Mouse (Mus musculus) c-Kit-positive CD71-negative TER-119-negative erythroid progenitor cells, embryonic 14.5 days (primary cell): ENCODE data around the gene Cldnd1.

Experiments used
- DNase-seq: peaks from one replicate; pipeline ENCODE4 v3.0.0-alpha.2; 2013; ENCODE audit warnings: low read depth

The Cldnd1 gene

DNA sequence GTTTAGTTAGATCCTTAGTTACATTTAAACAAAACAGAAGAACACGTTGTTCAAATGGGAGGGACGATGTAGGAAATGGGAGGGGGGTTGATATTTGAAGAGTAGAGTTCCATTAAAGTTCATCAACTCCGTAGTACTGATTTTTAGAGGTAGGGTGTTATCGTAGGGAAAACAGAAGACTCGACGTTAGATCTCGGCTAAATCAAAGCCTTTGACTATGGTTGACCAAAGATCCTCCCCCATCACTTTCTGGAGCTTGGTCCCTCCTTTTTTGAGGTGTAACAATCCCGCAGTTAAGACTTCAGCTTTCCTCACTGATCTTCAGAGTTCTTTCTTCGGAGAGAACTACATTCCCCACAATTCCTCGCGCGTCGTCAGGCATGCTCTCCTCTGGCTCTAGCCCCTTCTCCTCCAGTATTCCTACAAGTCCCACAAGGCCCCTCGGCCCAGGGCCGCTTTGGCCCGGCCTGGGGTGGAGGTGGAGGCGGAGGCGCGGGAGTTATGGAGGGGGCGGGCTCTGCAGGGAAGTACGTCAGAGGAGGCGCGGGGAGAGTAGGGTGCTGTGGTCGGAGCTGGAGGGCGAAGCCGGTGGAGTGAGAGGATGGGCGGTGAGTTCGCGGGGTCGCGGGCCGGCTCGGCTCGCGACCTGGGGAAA lies at the start of gene Cldnd1:
Cldnd1 (plus strand) TSS at position 434 of the 655 bp plus-strand sequence.
- DNase-seq = peak; percentile 89

DNA sequence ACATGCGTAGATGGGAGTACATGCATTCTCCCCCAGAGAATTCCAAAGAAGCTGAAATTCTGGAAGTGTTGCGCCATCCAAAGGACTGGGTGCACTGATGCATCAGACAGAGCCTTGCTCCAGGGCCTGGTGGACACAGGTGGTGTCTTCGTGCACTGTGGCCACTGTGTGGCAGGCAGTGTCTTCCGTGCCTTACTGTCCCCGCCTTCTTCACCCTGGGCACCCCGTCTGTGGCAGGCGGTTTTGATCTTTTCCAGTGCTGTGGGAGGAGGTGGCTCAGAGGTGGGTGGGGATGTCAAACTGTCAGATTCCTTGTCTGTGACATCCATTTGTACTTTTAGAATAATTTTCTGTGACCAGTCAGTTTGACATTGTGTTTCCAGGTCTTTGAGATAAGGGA lies 49.0 kb upstream of the Cldnd1 start:
- DNase-seq = no peak

GRCm38 (mm10) chr16:58682046-58682445 lies 45.7 kb upstream of the Cldnd1 start:
- DNase-seq = no peak

GRCm38 (mm10) chr16:58682870-58683269 lies 44.8 kb upstream of the Cldnd1 start:
- no peak for DNase-seq

DNA sequence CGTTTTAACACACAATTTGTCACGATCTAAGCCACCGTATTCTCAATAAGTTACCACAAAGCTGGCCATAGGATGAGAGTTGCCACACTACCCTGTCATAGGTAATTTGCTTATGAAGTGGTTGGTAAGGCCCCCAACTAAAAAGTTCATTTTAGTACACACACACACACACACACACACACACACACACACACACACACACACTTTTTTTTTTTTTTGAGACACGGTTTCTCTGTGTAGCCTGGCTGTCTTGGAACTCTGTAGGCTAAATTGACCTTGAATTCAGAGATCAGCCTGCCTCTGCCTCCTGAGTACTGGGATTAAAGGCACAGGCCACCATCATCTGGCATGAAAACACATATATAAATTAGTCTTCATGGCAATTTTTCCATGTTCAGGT lies 43.8 kb upstream of the Cldnd1 start:
- no peak for DNase-seq

DNA sequence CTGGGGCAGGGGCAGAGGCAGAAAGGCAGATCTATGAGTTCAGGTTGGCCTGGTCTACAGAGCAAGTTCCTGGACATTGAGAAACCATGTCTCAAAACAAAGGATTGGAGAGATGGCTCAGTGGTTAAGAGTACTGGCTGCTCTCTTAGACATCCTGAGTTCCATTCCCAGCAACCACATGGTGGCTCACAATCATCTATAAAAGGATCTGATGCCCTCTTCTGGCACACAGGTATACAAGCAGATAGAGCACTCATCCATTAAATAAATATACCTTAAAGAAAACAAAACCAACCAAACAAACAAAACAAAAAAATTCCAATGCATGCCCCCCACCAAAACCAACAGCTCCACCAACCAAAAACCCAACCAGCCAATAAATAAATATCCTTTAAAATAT lies 43.2 kb upstream of the Cldnd1 start:
- DNase-seq = no peak

DNA sequence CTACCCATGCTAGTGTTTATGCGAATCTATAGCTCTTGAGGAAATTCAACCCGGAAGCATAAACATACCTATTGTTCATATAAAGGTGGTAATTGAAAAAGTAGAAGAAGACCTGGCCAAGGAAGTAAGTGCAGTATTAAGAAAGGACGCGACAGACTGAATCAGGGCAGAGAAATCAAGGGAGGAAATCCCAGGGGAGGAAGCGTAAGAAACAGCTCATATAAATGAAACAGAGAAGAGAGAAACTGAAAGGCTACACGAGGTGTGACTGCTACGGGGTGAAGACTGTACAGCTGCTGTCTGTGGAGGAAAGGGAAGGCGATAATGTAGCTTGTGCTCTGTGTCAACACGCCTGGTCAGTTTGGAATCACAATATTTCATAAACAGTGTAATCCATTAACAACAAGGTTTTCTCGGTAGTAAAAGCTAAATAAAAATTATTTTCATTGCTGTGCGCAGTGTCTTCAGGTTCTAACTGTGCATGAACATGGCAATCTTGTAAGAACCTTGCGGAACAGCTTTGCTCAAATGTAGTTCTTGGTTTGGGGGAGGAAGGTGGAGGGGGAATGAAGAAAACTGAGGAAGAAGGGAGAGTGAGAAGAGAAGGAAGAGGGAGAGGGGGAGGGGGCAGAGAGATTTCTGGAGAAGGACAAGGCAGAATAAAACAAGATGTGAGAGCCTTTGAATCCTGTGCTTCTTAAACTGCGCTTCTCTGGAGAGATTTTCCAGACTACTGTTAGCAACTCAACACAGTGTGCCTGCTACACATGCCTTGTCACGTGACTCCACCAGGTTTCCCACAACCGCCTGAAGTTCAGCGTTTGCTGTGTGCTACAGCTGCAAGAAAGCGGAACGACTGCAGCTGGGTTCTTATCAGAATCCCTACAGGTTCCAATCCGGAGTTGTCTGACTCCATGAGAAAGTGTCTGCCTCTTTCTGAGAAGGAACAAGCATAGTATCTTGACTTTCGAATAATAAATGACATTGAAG lies 41.9 kb upstream of the Cldnd1 start:
- no peak for DNase-seq

DNA sequence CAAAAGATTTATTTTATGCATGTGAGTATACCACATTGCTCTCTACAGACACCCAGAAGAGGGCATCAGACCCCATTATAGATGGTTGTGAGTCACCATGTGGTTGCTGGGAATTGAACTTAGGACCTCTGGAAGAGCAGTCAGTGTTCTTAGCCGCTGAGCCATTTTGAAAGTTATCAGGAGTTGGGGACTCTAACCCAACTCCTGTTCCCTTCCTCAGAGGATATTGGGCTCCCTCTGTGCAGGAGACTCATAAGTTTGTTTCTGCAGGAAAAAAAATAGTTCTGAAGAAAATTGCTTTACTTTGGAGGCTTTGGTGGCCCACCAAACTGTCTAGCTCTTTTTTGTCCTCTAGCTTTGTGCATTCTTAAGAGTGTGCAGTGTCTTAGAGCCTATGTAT lies 39.2 kb upstream of the Cldnd1 start:
- DNase-seq = no peak

DNA sequence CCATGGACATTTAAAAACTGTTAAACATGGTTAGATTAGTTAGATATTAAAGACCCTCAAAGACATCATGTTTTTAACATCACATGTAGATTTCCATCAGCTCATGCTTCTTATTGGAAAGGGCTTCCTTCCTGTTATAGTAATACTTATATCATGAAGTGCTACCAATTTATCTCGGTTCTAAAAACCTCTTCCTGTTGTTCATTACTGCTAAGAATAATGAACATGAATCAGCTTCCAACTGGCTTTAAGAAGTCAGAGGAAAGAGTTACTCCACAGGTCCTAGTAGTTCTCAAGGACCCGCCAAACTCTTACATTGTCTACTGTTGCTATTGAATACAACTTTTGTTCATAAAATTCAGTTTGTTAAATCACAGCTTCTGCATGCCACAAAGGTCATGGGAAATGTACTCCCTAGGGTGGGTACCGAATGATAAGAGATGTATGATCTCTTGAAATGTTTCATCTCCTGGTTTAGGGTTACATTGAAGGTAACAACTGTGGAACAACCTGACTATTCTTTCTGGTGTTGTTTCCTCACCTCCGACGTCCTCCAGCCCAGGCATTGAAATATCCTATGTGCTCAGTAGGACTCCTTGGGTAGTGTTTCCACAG lies 38.0 kb upstream of the Cldnd1 start:
- no peak for DNase-seq

DNA sequence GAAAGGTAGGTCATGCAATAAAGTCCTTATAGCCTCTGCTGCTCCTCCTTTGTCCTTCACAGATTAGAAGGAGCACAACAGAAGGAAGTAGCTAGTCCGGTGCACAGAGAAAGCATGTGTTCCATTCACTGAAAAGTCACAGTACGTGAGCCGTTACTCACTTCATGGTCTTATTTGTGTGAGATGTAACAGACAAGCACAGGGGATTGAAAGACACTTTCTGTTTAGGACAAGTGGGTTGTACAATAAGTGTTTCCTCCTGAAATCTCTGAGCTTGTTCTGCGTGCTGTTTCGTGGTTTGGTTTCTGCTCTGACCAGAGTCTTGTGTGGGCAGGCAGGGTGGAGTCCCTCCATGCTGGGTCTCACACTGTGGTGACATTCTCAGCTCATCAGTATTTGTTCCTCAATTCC lies 37.4 kb upstream of the Cldnd1 start:
- DNase-seq = no peak

GRCm38 (mm10) chr16:58694091-58694490 lies 33.6 kb upstream of the Cldnd1 start:
- DNase-seq = no peak

DNA sequence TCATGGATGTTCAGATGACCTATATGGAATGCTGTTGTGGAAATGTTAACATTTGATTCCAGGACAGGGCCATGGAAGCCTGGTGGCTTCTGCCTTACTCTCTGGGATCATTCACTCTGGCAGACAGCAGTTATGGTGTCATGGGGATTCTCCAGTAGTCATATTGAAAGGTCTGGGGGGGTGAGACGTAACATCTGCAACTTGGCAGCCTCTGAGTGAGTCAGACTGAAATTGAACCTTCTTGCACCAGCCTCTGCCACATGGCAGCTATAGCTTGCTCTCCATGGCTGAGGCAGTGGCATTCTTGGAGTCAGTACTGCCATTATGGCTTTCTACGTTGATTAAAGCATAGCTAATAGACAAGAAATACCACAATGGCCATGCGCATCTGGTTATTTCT lies 30.9 kb upstream of the Cldnd1 start:
- DNase-seq = no peak

DNA sequence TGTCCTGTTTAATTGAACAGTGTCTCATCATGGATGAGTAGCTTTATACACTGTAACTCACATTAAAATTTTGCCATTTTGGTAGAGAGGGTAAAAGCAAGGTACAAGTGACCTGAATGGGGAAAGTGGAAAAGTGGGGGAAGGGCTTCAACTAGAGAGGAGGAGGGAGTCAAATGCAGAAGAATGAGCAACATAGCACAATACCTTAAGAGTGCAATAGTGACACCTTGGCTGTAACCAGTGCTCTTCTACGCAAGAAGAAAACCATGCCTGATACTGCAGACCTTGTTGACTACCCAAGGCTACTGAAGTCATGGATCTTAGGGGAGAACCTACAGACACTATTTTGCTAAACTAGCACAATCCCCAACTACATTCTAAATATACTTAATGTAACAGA lies 30.4 kb upstream of the Cldnd1 start:
- DNase-seq = no peak

DNA sequence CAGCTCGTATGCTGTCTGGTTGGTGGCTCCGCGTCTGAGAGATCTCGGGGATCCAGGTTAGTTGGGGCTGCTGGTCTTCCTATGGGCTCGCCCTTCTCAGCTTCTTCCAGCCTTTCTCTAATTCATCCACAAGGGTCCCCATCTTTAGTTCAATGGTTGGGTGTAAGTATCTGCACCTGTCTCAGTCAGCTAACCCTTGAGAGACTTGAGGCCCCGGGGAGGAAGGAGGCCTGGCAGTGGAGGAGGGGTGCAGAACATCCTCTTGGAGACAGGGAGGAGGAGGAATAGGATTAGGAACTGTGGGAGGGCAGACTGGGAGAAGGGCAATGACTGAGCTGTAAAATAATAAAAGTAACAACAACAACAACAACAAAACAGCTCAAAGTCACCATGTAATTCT lies 27.5 kb upstream of the Cldnd1 start:
- no peak for DNase-seq

DNA sequence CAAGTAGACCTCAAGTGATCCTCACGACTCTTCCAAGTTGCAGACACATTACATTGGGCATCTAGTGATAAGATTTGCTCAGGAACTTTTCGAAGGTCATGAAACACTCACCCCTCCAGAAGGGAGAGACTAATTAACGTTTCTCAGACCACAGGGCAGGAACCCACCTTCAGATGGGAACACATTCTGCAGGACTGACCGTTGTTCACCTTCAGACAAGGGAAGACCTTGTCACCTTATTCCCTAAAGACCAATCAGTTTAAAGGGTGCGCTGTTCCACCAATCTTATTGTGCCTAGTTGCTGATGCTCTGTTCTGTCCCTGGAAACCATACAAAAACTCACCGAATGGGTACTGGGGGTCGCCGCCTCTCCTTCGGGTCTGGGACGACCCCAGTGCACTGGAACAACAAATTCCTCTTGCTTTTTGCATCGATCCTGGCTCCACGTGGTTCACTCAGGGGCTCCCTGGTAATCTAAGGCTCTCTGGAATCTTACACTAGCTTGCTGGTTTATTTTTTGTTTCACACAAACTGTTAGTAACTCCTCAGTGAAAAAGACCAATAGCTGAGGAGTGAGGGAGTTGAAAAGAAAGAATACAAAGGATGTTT lies 26.8 kb upstream of the Cldnd1 start:
- no peak for DNase-seq

GRCm38 (mm10) chr16:58701779-58702178 lies 25.9 kb upstream of the Cldnd1 start:
- DNase-seq = no peak

- DNase-seq = no peak
These were observed 25.3 kb upstream of the Cldnd1 start for GRCm38 (mm10) chr16:58702329-58702932.

DNA sequence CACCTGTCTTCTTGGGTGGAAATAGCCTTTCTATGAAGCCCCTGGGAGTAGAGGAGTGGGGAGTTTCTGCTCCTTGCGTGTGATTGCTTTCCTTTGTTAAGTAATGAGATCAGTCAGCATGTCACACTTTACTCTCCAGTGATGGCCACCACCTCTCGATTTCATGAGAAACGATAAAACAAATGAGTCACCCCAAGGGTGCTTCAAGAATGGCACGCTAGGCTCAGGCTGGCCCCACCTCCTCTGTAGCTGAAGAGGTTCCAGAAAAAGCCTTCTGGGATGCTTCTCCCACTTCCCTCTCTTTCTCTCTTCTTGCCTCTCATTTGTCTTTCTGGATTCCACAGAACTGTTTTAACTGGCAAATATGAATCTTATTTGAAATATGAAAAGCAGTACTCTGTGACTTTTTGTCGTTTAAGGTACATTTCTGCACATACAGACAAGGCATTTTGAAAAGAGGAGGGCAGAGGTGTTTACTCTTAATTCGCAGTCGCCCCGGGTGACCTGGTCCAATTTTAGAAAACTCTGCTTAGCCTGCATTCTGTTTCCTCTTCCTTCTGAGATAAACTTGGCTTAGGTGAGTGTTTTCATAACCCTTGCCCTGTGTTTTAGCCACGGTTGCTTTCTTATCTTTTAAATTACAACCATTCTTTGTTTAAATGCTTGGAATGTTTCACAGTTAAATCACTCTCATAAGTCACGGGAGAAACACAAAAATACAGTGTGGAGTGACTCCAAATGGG lies 24.2 kb upstream of the Cldnd1 start:
- DNase-seq = no peak

DNA sequence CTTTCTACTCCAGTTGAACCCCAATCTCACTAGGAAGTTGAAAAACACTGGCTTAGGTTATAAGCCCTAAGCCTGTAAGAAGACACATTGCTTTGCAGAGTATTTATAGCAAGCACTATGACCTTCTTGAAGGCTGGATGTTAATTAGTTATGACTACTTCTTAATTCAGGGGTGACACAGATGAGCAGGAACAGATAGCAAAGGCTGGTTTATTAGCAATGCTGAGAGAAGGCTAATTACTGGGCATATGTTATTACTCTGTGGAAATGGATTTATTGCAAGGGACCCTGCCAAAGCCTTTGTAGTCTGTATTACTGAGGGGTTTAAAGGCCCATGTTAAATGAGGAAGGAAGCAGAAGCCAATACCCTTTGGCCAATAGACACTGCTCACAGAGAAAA lies 22.7 kb upstream of the Cldnd1 start:
- no peak for DNase-seq

- DNase-seq = no peak
These were observed 20.3 kb upstream of the Cldnd1 start for GRCm38 (mm10) chr16:58707276-58707905.
